Mouse (Mus musculus) hindbrain, embryonic 13.5 days (tissue): ENCODE measurements around the gene Pi4kb. TPM values are rescaled to one million over a fixed set of nuclear protein-coding genes. Genes with fewer than 3 reads are reported as not detected.
"Not testable (repeated sequence)": the region's sequence is repeated elsewhere in the genome, so short reads cannot be mapped to it uniquely, and the experiment has no call there.

Experiments
- ATAC-seq: fragments of 200-750 bp; cut with Nextera tagmentation; 2 replicates; pipeline ENCODE4 v1.8.0; 2017; ENCODE audit warnings: moderate TSS enrichment; ENCODE audit not compliant: low FRiP score
- H3K27ac ChIP-seq: fragments of 300-500 bp; sonication (generic); 2 replicates; pipeline ENCODE4 v1.5.1; 2015; ENCODE audit warnings: inconsistent platforms, mild to moderate bottlenecking, moderate library complexity
- H3K27me3 ChIP-seq: fragments of 300-500 bp; sonication (generic); 2 replicates; pipeline ENCODE4 v1.6.1; 2015; ENCODE audit warnings: mild to moderate bottlenecking, inconsistent platforms
- H3K36me3 ChIP-seq: fragments of 300-500 bp; sonication (generic); 2 replicates; pipeline ENCODE4 v1.6.1; 2015; ENCODE audit warnings: mild to moderate bottlenecking, inconsistent platforms
- H3K4me1 ChIP-seq: fragments of 300-500 bp; sonication (generic); replicated peaks from 2 replicates; pipeline ENCODE4 v1.6.1; 2015; ENCODE audit warnings: inconsistent platforms
- H3K4me2 ChIP-seq: fragments of 300-500 bp; sonication (generic); 2 replicates; pipeline ENCODE4 v1.6.1; 2015; ENCODE audit warnings: inconsistent platforms, mild to moderate bottlenecking, moderate library complexity
- H3K4me3 ChIP-seq: fragments of 300-500 bp; sonication (generic); 2 replicates; pipeline ENCODE4 v1.5.1; 2015; ENCODE audit warnings: mild to moderate bottlenecking, inconsistent platforms
- H3K9ac ChIP-seq: fragments of 300-500 bp; sonication (generic); 2 replicates; pipeline ENCODE4 v1.6.1; 2015; ENCODE audit warnings: mild to moderate bottlenecking, inconsistent platforms
- H3K9me3 ChIP-seq: fragments of 300-500 bp; sonication (generic); 2 replicates; pipeline ENCODE4 v1.6.1; 2016; ENCODE audit warnings: inconsistent platforms
- WGBS: fragments of 180-500 bp; shearing (Covaris S2); methylation state at CpG from one replicate; pipeline ENCODE4 v1.1.7; 2015; 5-methylcytosine and 5-hydroxymethylcytosine counted together
- polyA plus RNA-seq: library from polyadenylated mRNA; unstranded; fragments of >200 nt; fragmentation: Nextera tagmentation; extraction: Ambion mirVana; gene quantifications from 2 replicates; pipeline ENCODE4 v1.2.1, GENCODE M21; 2015

Gene Pi4kb
- polyA plus RNA-seq, 1 experiment from 2014 or later = 24.7 TPM

DNA sequence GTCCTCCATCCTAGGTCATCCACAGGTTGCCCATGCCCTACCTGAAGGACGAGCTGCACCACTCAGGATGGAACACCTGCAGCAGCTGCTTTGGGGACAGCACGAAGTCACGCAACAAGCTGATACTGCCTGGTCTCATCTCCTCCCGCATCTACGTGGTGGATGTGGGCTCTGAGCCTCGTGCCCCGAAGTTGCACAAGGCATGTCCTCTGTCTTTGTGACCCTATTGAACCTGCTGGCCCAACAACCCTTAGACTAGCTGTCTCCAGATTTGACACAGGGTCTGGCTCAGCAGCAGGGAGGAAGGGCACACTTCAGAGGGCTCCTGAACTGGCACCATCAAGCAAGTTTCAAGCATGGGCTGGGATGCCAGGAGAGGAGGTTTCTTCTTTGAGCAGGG is 37.3 kb upstream of the Pi4kb start:
- not testable (repeated sequence) for H3K4me2 ChIP-seq, H3K27me3 ChIP-seq, H3K9ac ChIP-seq, H3K9me3 ChIP-seq, ATAC-seq, H3K4me3 ChIP-seq, H3K36me3 ChIP-seq, H3K27ac ChIP-seq
- WGBS = 93% methylated on average over 7 of the region's 7 CpGs
- H3K4me1 ChIP-seq = peaks cover 11% of the 10 kb centered on the region

DNA sequence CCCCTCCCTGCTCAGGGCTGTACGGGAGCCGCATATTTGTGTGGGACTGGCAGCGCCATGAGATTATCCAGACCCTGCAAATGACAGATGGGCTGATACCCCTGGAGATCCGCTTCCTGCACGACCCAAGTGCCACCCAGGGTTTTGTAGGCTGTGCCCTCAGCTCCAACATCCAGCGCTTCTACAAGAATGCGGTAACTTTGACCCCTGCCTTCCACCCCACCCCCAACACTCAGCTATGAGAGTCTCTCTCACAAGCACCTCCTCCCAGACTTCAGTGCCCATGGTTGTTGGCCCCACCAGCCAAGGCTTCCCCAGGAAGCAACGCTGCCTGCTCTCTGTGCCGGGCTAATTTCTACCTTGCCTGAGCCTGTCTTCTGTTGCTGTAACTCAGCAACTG is 34.5 kb upstream of the Pi4kb start:
- not testable (repeated sequence) for ATAC-seq, H3K27me3 ChIP-seq, H3K9me3 ChIP-seq, H3K27ac ChIP-seq, H3K36me3 ChIP-seq, H3K4me1 ChIP-seq, H3K4me2 ChIP-seq, H3K4me3 ChIP-seq, H3K9ac ChIP-seq
- WGBS = 75% methylated on average over 9 of the region's 9 CpGs

DNA sequence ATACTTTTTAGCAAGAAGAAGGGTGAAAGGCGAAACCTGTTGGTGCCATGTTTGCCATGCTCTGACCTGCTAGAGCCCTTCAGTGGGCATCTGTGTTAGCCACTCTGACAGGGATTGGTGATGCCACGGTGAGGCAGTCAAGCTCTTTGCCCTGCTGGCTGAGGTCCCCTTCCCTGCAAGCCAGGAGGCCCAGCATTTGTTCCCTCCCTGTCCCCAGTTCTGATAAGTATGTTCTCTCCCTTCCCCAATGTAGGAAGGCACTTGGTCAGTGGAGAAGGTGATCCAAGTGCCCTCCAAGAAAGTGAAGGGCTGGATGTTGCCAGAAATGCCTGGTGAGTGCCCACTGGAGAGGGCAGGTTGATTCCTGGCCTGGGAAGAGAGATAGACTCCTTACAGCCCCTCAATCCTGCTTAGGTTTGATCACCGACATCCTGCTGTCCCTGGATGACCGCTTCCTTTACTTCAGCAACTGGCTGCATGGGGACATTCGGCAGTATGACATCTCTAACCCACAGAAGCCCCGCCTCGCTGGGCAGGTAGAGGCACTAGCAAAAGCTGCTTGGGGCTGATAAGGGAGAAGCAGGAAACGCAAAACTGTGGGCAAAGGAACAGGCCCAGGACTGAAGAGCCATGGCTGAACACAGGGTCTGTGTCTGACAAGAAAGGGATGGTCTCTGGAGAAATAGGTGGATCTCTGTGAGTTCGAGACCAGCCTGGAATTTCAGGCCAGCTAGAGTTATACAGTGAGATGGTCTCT is 32.1 kb upstream of the Pi4kb start:
- 92% methylated on average over 8 of the region's 9 CpGs for WGBS
- ATAC-seq = not testable (repeated sequence)

DNA sequence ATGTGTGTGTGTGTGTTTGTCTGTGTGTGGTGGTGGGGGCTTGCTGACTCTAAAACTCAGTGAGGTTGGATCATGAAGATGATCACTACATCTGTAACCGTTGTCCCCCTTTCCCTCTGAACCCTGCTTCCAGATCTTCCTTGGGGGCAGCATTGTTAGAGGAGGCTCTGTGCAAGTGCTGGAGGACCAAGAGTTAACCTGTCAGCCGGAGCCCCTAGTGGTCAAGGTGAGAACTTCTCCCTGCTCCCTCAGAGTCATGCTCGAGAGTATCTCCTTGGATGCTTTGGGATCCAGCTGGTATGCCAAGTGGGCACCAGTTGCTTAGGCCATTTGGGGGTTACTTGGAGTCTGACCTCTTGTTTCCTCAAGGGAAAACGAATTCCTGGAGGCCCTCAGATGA is 30.8 kb upstream of the Pi4kb start:
- H3K4me3 ChIP-seq, H3K9me3 ChIP-seq, H3K36me3 ChIP-seq, ATAC-seq, H3K27ac ChIP-seq, H3K4me2 ChIP-seq, H3K9ac ChIP-seq, H3K27me3 ChIP-seq, H3K4me1 ChIP-seq: not testable (repeated sequence)
- WGBS = 33% methylated on average over 4 of the region's 4 CpGs

More for the DNA sequence above, 32.1 kb upstream of the Pi4kb start:
- not testable (repeated sequence) for H3K36me3 ChIP-seq, H3K27me3 ChIP-seq, H3K4me2 ChIP-seq, H3K4me3 ChIP-seq, H3K27ac ChIP-seq, H3K9ac ChIP-seq, H3K4me1 ChIP-seq, H3K9me3 ChIP-seq

DNA sequence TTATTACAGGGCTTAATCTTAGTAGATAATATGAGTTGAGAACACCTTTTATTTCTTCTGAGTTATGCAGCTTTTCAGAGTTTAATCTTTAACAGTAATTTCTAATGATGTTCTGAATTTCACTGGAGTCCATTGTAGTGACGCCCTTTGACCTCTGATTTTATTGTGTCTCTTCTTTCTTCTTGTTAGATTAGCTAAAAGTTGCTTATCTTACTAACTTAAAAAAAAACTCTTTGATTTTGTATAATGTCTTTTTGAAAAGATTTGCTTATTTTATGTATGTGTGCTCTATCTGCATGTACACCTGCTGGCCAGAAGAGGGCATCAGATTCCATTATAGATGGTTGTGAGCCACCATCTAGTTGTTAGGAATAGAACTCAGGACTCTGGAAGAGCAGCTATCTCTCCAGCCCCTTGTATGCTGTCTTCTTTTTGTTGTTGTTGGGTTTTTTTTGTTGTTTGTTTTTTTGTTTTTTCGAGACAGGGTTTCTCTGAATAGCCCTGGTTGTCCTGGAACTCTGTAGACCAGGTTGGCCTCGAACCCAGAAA is 26.4 kb upstream of the Pi4kb start:
- Histone ChIP-seq H3K27me3 (no peaks in the 10 kb centered on the region), H3K36me3 (no peaks in the 10 kb centered on the region), H3K27ac (no peak overlapping the region), H3K4me2 (no peak overlapping the region), H3K9me3 (no peaks in the 10 kb centered on the region), H3K4me3 (no peak overlapping the region), H3K4me1 (peaks cover 5% of the 10 kb centered on the region; the same call in 1 of the 2 replicates), H3K9ac (no peak overlapping the region)
- ATAC-seq = no peak
- WGBS = 78% methylated on average over 3 of the region's 3 CpGs

DNA sequence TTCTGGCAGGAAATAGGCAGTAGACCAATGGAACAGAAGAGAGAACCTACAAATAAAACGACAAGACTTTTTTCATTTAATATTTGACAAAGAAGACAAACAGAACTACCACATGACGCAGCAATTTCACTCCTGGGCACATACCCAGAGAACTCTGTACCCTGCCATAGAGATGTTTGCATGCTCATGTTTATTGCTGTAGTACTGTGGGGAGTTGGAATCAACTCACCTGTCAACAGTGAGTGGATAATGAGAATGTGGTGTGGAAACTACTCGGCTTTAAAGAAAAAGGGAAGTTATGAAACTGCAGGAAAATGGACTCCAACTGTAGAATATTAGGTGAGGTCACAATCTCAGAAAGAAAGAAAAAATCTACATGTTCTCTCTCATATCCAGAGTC is 24.9 kb upstream of the Pi4kb start:
- WGBS = 87% methylated on average over 3 of the region's 3 CpGs
- Histone ChIP-seq H3K9me3 (no peaks in the 10 kb centered on the region), H3K27me3 (no peaks in the 10 kb centered on the region), H3K36me3 (no peaks in the 10 kb centered on the region), H3K4me1 (peaks cover 10% of the 10 kb centered on the region), H3K27ac (no peak overlapping the region), H3K9ac (no peak overlapping the region), H3K4me3 (no peak overlapping the region), H3K4me2 (no peak overlapping the region)
- ATAC-seq = no peak

DNA sequence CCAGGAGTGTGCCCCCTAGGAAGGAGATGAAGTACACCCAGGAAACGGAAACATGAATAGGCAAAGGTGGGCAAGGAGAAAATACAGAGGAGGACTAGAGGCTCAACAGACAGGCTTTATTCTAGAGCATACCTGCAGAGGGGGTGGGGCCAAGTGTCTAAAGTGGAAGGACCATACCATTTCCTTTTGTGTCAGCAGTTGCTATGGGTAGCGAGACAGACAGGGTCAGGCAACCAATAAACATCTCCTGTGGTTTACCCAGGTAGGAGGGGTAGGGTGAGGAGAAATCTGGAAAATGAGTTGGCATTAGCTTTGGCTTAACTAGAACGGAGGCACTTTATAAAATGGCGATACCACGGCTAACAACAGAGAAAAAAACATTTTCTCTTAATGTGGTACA is 21.7 kb upstream of the Pi4kb start:
- Histone ChIP-seq H3K36me3 (peaks cover 23% of the 10 kb centered on the region), H3K4me3 (peak overlapping the region; percentile 72), H3K4me1 (peaks cover 22% of the 10 kb centered on the region), H3K9me3 (no peaks in the 10 kb centered on the region), H3K9ac (peak overlapping the region; percentile 90; the same call in 1 of the 2 replicates), H3K27ac (0 out of 2 replicates have a peak overlapping the region, but pooled peaks have one; percentile 97), H3K27me3 (no peaks in the 10 kb centered on the region), H3K4me2 (peak overlapping the region; percentile 52)
- ATAC-seq = no peak
- WGBS = 76% methylated on average over 5 of the region's 5 CpGs

DNA sequence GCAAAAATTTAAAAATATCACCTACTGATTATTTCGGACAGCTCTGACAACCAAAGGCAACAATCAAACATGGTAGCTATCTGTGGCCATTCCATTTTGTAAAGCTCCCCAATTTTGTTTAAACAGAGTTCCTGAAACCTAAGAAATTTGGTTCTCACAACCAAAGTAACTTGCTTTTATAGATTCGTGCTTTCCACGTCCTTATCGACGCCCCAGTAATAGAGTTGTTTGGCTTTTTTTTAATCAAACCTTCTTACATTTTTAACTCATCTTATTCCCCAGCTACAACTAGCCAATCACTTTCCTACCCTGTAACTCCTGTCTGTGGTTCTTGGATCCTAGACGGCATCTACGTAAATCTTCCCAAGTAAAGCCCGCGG is 21.2 kb upstream of the Pi4kb start:
- H3K4me3 ChIP-seq = peak overlapping the region; percentile 72
- ATAC-seq = no peak
- peaks cover 22% of the 10 kb centered on the region for H3K4me1 ChIP-seq
- peak overlapping the region; percentile 52 for H3K4me2 ChIP-seq
- no peaks in the 10 kb centered on the region for H3K9me3 ChIP-seq
- H3K36me3 ChIP-seq = peaks cover 29% of the 10 kb centered on the region
- peak overlapping the region; percentile 97 for H3K27ac ChIP-seq
- 17% methylated on average over 9 of the region's 9 CpGs for WGBS
- H3K27me3 ChIP-seq = no peaks in the 10 kb centered on the region
- peak overlapping the region; percentile 90 for H3K9ac ChIP-seq

DNA sequence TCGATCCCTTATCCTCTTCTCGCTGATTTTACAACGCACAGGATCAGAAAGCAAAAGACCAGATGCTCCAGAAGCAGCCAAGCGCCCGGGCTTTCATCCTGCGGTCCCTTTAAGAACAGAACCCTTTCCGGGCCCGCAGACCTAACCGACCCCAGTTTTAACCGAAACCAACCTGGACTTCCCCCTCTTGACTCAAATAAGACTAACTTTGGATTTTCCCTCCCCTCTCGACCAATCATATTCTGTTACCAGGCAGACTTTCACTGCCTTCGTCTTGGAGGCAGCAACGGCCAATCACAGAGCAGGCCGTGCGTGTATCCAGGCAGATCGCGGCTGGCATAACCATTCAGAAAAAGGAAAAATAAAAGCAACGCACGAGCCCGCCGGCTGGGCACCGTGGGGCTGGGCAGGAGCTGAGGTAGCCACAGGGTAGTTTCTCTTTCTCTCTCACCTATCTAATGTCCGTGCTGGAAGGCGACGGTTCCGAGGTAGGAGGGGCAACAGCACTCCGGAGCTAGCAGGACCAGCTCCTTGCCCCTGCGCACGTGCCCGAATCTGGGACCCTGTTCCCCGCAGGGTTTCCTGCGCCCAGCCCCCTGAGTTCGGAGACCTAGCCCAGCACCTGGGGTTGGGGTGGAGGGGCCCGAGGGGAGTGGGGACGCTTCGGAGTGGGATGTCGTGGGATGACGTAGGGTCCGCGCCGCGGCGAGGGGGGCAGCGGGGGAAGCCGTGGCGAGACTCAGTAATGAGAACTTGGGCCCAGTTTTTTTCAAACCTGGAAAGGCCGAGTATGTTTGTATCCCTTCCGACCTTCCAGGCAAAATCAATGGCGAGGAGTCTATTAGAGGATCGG is 20.5 kb upstream of the Pi4kb start, which contains the start of gene Rfx5:
TSS of gene Rfx5 (plus strand) at position 312 of the 853 bp plus-strand sequence.
- H3K4me1 ChIP-seq = peaks cover 22% of the 10 kb centered on the region
- WGBS = under 1% methylated on average over 50 of the region's 50 CpGs

DNA sequence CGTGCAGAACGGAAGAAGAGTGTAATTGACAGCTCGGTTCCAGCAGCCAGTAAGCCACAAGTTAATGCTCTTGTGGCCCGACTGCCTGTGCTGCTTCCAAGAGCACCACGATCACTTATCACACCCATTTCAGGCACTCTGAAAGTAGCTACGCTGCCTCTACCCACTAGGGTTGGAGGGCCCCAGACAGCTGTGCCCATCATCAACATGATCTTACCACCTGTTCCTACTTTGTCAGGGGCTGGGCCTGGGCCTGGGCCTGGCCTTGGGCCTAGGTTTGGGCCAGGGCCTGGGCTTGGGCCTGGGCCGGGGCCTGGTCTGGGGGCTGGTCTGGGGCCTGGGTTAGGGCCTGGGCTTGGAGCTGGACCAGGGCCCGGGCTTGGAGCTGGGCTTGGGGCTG is 16.2 kb upstream of the Pi4kb start:
- Histone ChIP-seq H3K27ac (no peak overlapping the region), H3K4me1 (peaks cover 17% of the 10 kb centered on the region), H3K9me3 (no peaks in the 10 kb centered on the region), H3K4me2 (no peak overlapping the region), H3K27me3 (no peaks in the 10 kb centered on the region), H3K4me3 (no peak overlapping the region), H3K36me3 (peaks cover 38% of the 10 kb centered on the region), H3K9ac (no peak overlapping the region)
- WGBS = 94% methylated on average over 8 of the region's 8 CpGs
- ATAC-seq = no peak

More for the DNA sequence above, 20.5 kb upstream of the Pi4kb start, which contains the start of gene Rfx5:
- H3K27ac ChIP-seq = peak within 1 kb of the TSS; percentile 97
- H3K4me2 ChIP-seq = peak within 1 kb of the TSS; percentile 52
- peak within 1 kb of the TSS; percentile 90 for H3K9ac ChIP-seq
- no peaks in the 10 kb centered on the region for H3K9me3 ChIP-seq
- H3K36me3 ChIP-seq = peaks cover 35% of the 10 kb centered on the region
- H3K4me3 ChIP-seq = peak within 1 kb of the TSS; percentile 72
- peak; percentile 97 for ATAC-seq
- H3K27me3 ChIP-seq = no peaks in the 10 kb centered on the region

DNA sequence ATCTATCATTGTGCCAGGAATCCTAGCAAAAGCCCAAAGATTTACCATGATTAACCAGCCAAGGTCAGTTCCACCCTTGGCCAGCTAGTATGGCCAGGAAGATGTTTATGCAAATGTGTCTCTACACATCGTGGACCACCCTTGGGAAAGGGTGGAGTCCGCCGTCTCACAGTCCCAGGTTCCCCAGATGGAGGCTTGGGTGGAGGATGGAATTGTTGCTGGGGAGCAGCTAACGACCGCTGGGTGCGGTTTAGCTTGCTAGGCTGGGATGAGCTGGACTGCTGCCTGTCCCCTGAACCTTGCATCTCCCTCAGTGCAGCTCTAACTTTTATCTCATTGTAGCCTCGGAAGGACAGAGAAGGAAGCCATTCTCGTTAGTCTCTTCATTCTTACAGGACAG is 14.7 kb upstream of the Pi4kb start:
- Histone ChIP-seq H3K36me3 (peaks cover 38% of the 10 kb centered on the region), H3K27ac (no peak overlapping the region), H3K4me3 (no peak overlapping the region), H3K27me3 (no peaks in the 10 kb centered on the region), H3K9ac (peak overlapping the region; percentile 0; the same call in 1 of the 2 replicates), H3K4me1 (peaks cover 12% of the 10 kb centered on the region), H3K4me2 (no peak overlapping the region), H3K9me3 (no peaks in the 10 kb centered on the region)
- 64% methylated on average over 8 of the region's 8 CpGs for WGBS
- no peak for ATAC-seq

DNA sequence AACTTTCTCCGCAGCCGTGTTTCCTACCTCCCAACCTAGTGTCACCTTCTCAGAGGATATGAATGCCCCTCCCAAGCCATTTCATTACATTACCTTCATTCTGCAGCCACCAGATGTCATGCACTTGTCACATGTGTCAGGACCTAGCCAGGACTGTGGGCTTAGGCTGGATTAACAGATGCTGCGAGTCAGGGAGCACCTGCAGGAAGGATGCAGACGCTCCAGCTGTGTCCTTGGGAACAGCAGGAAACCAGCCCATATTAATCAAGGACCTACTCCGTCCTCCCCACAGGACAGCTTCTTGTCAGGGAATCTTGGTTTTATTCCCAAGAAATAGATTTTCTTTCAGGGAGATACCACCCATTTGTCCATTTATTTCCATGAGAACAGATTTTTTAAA is 14.2 kb upstream of the Pi4kb start:
- ATAC-seq = no peak
- no peak overlapping the region for H3K4me3 ChIP-seq
- peaks cover 38% of the 10 kb centered on the region for H3K36me3 ChIP-seq
- no peaks in the 10 kb centered on the region for H3K9me3 ChIP-seq
- 0 out of 2 replicates have a peak overlapping the region, but pooled peaks have one; percentile 0 for H3K9ac ChIP-seq
- H3K27ac ChIP-seq = no peak overlapping the region
- peaks cover 7% of the 10 kb centered on the region for H3K4me1 ChIP-seq
- H3K27me3 ChIP-seq = no peaks in the 10 kb centered on the region
- 54% methylated on average over 5 of the region's 5 CpGs for WGBS
- no peak overlapping the region for H3K4me2 ChIP-seq
